Mouse (Mus musculus) layer of hippocampus, adult 2 months (tissue): Measurements from ENCODE around the gene Lyrm9. TPM values are rescaled to one million over a fixed set of nuclear protein-coding genes. Genes with fewer than 3 reads are reported as not detected.
A peak's percentile ranks its signal among the peaks of the same experiment; 100 is the strongest.

ENCODE experiments used
- DNase-seq, 2 experiments: peaks; one replicate each; pipeline ENCODE4 v3.0.0; 2022; ENCODE audit warnings: low spot score in 2 of 2
- H3K27ac ChIP-seq: fragments of 200-600 bp; 2 replicates; pipeline ENCODE4 v1.8.1; 2022
- H3K4me3 ChIP-seq: fragments of 200-600 bp; 2 replicates; pipeline ENCODE4 v1.8.1; 2022; ENCODE audit warnings: mild to moderate bottlenecking
- CTCF ChIP-seq: fragments of 200-600 bp; conservative IDR thresholded peaks from 2 replicates; pipeline ENCODE4 v1.8.1; 2022; ENCODE audit warnings: antibody characterized with exemption, mild to moderate bottlenecking, moderate library complexity
- long read RNA-seq, 2 experiments: library from polyadenylated mRNA; stranded (forward); transcript quantifications; one replicate each; pipeline ENCODE4 v2.0.0; 2021; ENCODE audit warnings: borderline mapping rate in 2 of 2
- total RNA-seq, 2 experiments: library from RNA; stranded (reverse); gene quantifications; 2 replicates each; pipeline ENCODE4 v1.2.3; 2021

The Lyrm9 gene
- total RNA-seq, result 10 to 100 TPM; 20.6 to 22.0 TPM
- long read RNA-seq, experiment 1, full-length matches to known transcripts, result 7 of 12 reads
- long read RNA-seq, experiment 1, partial matches to known transcripts, result 0 of 12 reads
- long read RNA-seq, experiment 1, other reads (novel, unspliced or antisense), result 5 of 12 reads
- long read RNA-seq, experiment 2, full-length matches to known transcripts, result 5 of 11 reads
- long read RNA-seq, experiment 2, partial matches to known transcripts, result 1 of 11 reads
- long read RNA-seq, experiment 2, other reads (novel, unspliced or antisense), result 5 of 11 reads

- peak; percentile 97 for TF ChIP-seq CTCF
- Histone ChIP-seq H3K4me3 (peak within 1 kb of the TSS; percentile 71), H3K27ac (peak within 1 kb of the TSS; percentile 94)
- peak; percentile 92 to 99 for DNase-seq
Observed at GRCm38 (mm10) chr11:78826442-78827013, at the start of gene Lyrm9. Gene Lyrm9, plus strand, starts transcription at chr11:78826584.

- no peak for TF ChIP-seq CTCF
- H3K4me3 ChIP-seq, result no peak overlapping the region
- no peak overlapping the region for H3K27ac ChIP-seq
- DNase-seq, result no peak
Observed at GRCm38 (mm10) chr11:78777851-78778680, 48.3 kb upstream of the Lyrm9 start.

DNA sequence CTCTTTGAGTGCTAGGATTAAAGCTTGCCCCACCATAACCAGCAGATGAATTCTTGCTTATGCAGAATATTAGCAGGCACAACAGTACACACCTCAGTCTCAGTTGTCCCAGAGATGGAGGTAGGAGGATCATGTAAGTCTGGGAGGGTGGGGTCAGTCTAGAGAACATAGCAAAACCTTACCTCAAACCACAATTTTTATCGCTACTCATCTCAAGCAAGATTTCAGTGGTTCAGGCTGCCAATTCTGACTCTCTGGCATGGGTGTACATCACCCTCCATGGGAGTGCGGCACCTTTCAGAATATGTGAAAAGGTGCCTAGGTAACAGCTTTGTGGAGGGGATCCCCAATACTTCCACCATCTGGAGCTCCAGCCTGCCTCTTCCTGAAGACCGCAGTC lies 46.4 kb upstream of the Lyrm9 start:
- DNase-seq, result no peak
- no peak for TF ChIP-seq CTCF
- H3K27ac ChIP-seq, result no peak overlapping the region
- no peak overlapping the region for H3K4me3 ChIP-seq

DNA sequence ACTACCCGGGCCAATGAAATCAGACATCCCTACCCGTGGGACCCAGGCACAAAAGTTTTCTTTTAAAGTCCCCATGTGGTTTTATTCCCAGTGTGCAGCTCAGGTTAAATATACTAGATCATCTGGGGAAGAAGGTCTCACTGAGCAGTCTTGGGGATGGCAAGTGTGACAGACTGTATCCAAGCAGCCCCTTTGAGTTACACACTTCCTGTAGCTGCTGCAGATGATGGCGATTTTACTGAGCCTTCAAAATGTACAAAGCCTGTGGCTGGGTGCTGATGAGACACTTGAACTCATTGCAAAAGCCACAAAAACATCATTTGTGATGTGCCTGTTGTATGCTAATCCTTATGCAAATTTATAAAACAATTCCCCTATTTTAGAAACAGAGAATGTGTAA lies 45.8 kb upstream of the Lyrm9 start:
- H3K27ac ChIP-seq, result no peak overlapping the region
- no peak for TF ChIP-seq CTCF
- H3K4me3 ChIP-seq, result no peak overlapping the region
- DNase-seq, result no peak

DNA sequence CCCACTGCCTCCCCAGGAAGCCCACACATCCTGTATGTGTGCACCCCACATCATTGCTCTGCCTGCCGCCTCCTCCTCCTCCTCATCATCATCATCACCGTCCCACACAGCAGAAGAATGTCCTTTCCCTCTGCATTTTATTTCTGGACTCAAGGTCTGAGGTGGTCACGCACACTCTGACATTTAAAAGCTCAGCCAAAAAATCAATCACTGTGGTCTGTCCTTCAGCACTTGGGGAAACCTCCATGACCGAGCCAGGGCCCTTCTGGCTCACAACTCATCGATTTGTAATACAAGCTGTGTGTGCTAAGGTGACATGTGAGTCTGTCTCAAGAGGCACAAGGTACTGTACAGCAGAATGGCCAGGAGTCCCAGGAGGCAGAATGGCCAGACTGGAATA lies 44.1 kb upstream of the Lyrm9 start:
- no peak overlapping the region for H3K27ac ChIP-seq
- TF ChIP-seq CTCF, result no peak
- H3K4me3 ChIP-seq, result no peak overlapping the region
- no peak for DNase-seq

- no peak for DNase-seq
- no peak overlapping the region for H3K4me3 ChIP-seq
- H3K27ac ChIP-seq, result no peak overlapping the region
- no peak for TF ChIP-seq CTCF
Observed at GRCm38 (mm10) chr11:78782791-78783347, 43.5 kb upstream of the Lyrm9 start.

- no peak for TF ChIP-seq CTCF
Observed at GRCm38 (mm10) chr11:78786013-78786431, 40.4 kb upstream of the Lyrm9 start.

GRCm38 (mm10) chr11:78789370-78790060 lies 36.9 kb upstream of the Lyrm9 start:
- Histone ChIP-seq H3K27ac (no peak overlapping the region), H3K4me3 (no peak overlapping the region)
- no peak for TF ChIP-seq CTCF
- no peak for DNase-seq

More at GRCm38 (mm10) chr11:78786013-78786431, 40.4 kb upstream of the Lyrm9 start:
- no peak overlapping the region for H3K27ac ChIP-seq
- no peak for DNase-seq
- H3K4me3 ChIP-seq, result no peak overlapping the region

- Histone ChIP-seq H3K4me3 (no peak overlapping the region), H3K27ac (no peak overlapping the region)
- no peak for TF ChIP-seq CTCF
- DNase-seq, result peak; percentile 30 to 32
Observed at GRCm38 (mm10) chr11:78791582-78791981, 34.8 kb upstream of the Lyrm9 start.

DNA sequence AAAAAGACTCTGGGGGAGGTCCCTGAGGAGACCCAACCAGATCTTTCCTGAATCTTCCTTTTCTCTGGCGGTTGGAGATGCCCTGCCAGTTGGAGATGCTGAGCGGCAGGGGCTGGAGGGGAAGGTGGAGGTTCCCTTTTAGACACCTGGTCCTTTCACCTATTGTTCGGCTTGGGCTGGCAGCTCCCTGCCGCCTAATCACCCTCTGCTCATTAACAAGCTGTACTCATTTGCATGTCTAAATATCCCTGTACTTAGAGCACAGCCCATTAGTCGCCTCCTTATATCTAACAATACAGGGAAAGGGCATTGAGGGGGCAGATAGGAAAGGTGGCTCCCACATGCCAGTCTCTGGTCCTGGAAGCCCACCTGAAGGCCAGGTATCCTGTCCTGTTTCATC lies 34.3 kb upstream of the Lyrm9 start:
- Histone ChIP-seq H3K4me3 (no peak overlapping the region), H3K27ac (peak overlapping the region; percentile 53; the same call in 1 of the 2 replicates)
- TF ChIP-seq CTCF, result no peak
- no peak for DNase-seq

DNA sequence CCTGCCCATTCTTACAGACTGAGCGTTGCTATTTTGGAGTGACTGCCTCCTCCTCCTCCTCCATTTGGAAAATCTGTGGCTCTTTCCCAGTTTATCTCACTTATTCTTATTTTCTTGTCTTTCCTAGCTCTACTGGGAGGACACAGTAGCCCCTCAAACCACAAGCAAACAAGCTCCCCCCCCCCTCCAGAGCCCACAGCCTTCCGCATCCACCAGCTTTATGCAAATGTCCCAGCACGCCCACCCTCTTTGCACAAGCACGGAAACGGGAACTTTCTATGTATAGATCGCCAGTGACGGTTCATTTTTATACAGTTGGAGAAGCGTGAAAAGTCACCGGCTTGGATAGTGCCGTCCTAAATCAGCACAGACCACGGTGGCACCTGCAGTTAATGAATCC lies 33.9 kb upstream of the Lyrm9 start:
- no peak for TF ChIP-seq CTCF
- no peak for DNase-seq
- H3K4me3 ChIP-seq, result no peak overlapping the region; the same call in 1 of the 2 replicates
- peak overlapping the region; percentile 53; the same call in 1 of the 2 replicates for H3K27ac ChIP-seq

DNA sequence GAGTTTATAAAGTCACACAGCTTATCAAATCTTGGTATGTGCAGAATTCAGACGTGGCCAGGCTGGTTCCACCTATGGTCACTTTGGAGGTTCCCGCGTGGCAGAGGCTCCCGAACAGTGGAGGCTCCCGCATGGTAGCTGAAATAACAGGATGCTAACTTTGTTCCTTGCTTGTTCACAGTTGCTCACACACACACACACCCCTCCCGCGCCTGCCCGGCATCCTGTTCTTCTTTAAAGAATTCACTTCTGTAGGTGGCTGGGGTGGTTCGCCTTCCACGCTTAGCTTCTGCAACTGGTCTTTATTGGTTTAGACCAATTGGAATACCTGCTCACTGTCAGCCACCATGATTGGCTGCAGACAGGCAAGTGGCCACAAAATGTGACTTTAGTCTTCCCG lies 33.3 kb upstream of the Lyrm9 start:
- no peak for DNase-seq

More for the DNA sequence above, 33.3 kb upstream of the Lyrm9 start:
- Histone ChIP-seq H3K4me3 (no peak overlapping the region), H3K27ac (no peak overlapping the region; the same call in 1 of the 2 replicates)
- TF ChIP-seq CTCF, result no peak
